Mouse (Mus musculus) embryonic fibroblast, embryonic 13.5 days (primary cell): ENCODE results near the gene E2f8. TPM values are rescaled to one million over a fixed set of nuclear protein-coding genes. Genes with fewer than 3 reads are reported as not detected.
A peak's percentile ranks its signal among the peaks of the same experiment; 100 is the strongest.

ENCODE experiments used
- H3K27ac ChIP-seq: 2 replicates; pipeline ENCODE4 v1.5.1; 2012; ENCODE audit warnings: low read length, control low read depth, inconsistent platforms; ENCODE audit not compliant: insufficient read depth
- H3K4me1 ChIP-seq: 2 replicates; pipeline ENCODE4 v1.6.1; 2011; ENCODE audit warnings: low read length; ENCODE audit not compliant: control insufficient read depth, insufficient read depth
- H3K4me3 ChIP-seq: 2 replicates; pipeline ENCODE4 v1.5.1; 2011; ENCODE audit warnings: mild to moderate bottlenecking, control low read depth, low read length; ENCODE audit not compliant: insufficient read depth
- CTCF ChIP-seq: IDR thresholded peaks from 2 replicates; pipeline ENCODE4 v1.5.1; 2011; ENCODE audit warnings: mild to moderate bottlenecking, control low read depth, low read length, moderate library complexity, borderline replicate concordance; ENCODE audit not compliant: insufficient read depth
- POLR2A ChIP-seq: IDR thresholded peaks from 2 replicates; pipeline ENCODE4 v1.6.1; 2011; ENCODE audit warnings: low read depth, mild to moderate bottlenecking, control low read depth, low read length, moderate library complexity
- polyA plus RNA-seq: library from polyadenylated mRNA; stranded (reverse); fragments of >200 nt; gene quantifications from 2 replicates; pipeline ENCODE4 v1.2.4, GENCODE M21; 2011; ENCODE audit warnings: low read depth; ENCODE audit not compliant: missing spikeins, insufficient read length

E2f8 gene
- polyA plus RNA-seq, 1 experiment, result 15.5 TPM

- 0 out of 2 replicates have a peak, but pooled peaks have one; percentile 5 for TF ChIP-seq CTCF
- TF ChIP-seq POLR2A, result no peak
- H3K4me3 ChIP-seq, result no peak overlapping the region
- peaks cover 8% of the 10 kb centered on the region for H3K4me1 ChIP-seq
Observed at GRCm38 (mm10) chr7:48876526-48876925, 4.9 kb downstream of the E2f8 start.

GRCm38 (mm10) chr7:48875096-48875495, 6.3 kb downstream of the E2f8 start:
- Histone ChIP-seq H3K27ac (no peak overlapping the region), H3K4me1 (peaks cover 8% of the 10 kb centered on the region), H3K4me3 (no peak overlapping the region)
- no peak for TF ChIP-seq CTCF
- TF ChIP-seq POLR2A, result no peak

More at GRCm38 (mm10) chr7:48876526-48876925, 4.9 kb downstream of the E2f8 start:
- no peak overlapping the region for H3K27ac ChIP-seq

GRCm38 (mm10) chr7:48871292-48871691, 10.1 kb downstream of the E2f8 start:
- H3K27ac ChIP-seq, result no peak overlapping the region
- H3K4me1 ChIP-seq, result no peaks in the 10 kb centered on the region
- no peak overlapping the region for H3K4me3 ChIP-seq
- TF ChIP-seq CTCF (no peak), POLR2A (no peak)

GRCm38 (mm10) chr7:48870579-48871180, 10.7 kb downstream of the E2f8 start:
- H3K4me3 ChIP-seq, result no peak overlapping the region
- H3K4me1 ChIP-seq, result no peaks in the 10 kb centered on the region
- H3K27ac ChIP-seq, result no peak overlapping the region
- TF ChIP-seq POLR2A, result no peak
- TF ChIP-seq CTCF, result no peak

GRCm38 (mm10) chr7:48870144-48870543, 11.3 kb downstream of the E2f8 start:
- no peak overlapping the region for H3K4me3 ChIP-seq
- no peak overlapping the region for H3K27ac ChIP-seq
- no peaks in the 10 kb centered on the region for H3K4me1 ChIP-seq
- no peak for TF ChIP-seq POLR2A
- TF ChIP-seq CTCF, result no peak

GRCm38 (mm10) chr7:48867576-48867975, 13.8 kb downstream of the E2f8 start:
- H3K4me3 ChIP-seq, result no peak overlapping the region
- no peaks in the 10 kb centered on the region for H3K4me1 ChIP-seq
- no peak overlapping the region for H3K27ac ChIP-seq
- TF ChIP-seq CTCF (no peak), POLR2A (no peak)

- TF ChIP-seq CTCF (no peak), POLR2A (no peak)
- H3K4me1 ChIP-seq, result no peaks in the 10 kb centered on the region
- no peak overlapping the region for H3K27ac ChIP-seq
- H3K4me3 ChIP-seq, result no peak overlapping the region
Observed at GRCm38 (mm10) chr7:48864671-48865458, 16.5 kb downstream of the E2f8 start.

GRCm38 (mm10) chr7:48864199-48864598, 17.2 kb downstream of the E2f8 start:
- no peak overlapping the region for H3K27ac ChIP-seq
- no peak overlapping the region for H3K4me3 ChIP-seq
- no peaks in the 10 kb centered on the region for H3K4me1 ChIP-seq
- TF ChIP-seq POLR2A, result no peak
- no peak for TF ChIP-seq CTCF

GRCm38 (mm10) chr7:48861796-48862195, 19.6 kb downstream of the E2f8 start:
- no peak overlapping the region for H3K4me3 ChIP-seq
- TF ChIP-seq POLR2A (no peak), CTCF (no peak)

GRCm38 (mm10) chr7:48860948-48861347, 20.4 kb downstream of the E2f8 start:
- Histone ChIP-seq H3K4me3 (no peak overlapping the region), H3K27ac (no peak overlapping the region), H3K4me1 (no peaks in the 10 kb centered on the region)
- TF ChIP-seq POLR2A (no peak), CTCF (no peak)

More at GRCm38 (mm10) chr7:48861796-48862195, 19.6 kb downstream of the E2f8 start:
- no peak overlapping the region for H3K27ac ChIP-seq
- no peaks in the 10 kb centered on the region for H3K4me1 ChIP-seq
